Mouse (Mus musculus) gastrocnemius, adult 2 months (tissue): ENCODE results near the gene Rtn4r. TPM values are rescaled to one million over a fixed set of nuclear protein-coding genes. Genes with fewer than 3 reads are reported as not detected.
A peak's percentile ranks its signal among the peaks of the same experiment; 100 is the strongest.

ENCODE experiments used
- DNase-seq: peaks from one replicate; pipeline ENCODE4 v3.0.0; 2022
- H3K27ac ChIP-seq: fragments of 200-600 bp; 2 replicates; pipeline ENCODE4 v1.8.1; 2022; ENCODE audit warnings: mild to moderate bottlenecking
- H3K4me3 ChIP-seq: fragments of 200-600 bp; 2 replicates; pipeline ENCODE4 v1.8.1; 2022; ENCODE audit warnings: mild to moderate bottlenecking, moderate library complexity
- CTCF ChIP-seq: fragments of 200-600 bp; IDR thresholded peaks from 2 replicates; pipeline ENCODE4 v1.8.1; 2022; ENCODE audit warnings: antibody characterized with exemption, mild to moderate bottlenecking, moderate library complexity
- intact Hi-C: fragments of 180-260 bp; cut with DNase I; formaldehyde crosslinking; loops from one replicate; pipeline ENCODE4 v1.15.1; 2025
- total RNA-seq, 2 experiments: library from RNA; stranded (reverse); gene quantifications; 2 replicates each; pipeline ENCODE4 v1.2.3; 2021

Rtn4r gene
- total RNA-seq, 2 experiments from 2014 or later = not detected

DNA sequence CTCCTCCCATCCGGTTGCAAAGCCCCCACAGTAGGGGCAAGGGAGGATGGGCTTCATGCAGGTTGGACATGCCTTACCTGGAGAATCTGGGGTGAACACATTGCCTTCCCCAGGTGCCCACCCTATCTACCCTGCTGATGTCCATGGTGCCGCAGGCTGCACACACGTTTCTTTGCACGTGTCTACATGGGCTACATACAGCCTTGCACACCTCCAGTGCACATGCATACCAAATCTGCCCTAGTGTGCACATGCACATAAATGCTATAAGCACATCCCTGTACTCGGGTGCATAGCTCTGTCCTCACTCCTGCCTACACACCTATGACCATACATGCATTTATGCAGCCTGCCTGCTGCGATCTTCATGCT lies 1.1 kb downstream of the Rtn4r start:
- TF ChIP-seq CTCF = no peak
- DNase-seq = no peak
- Histone ChIP-seq H3K27ac (no peak overlapping the region), H3K4me3 (no peak overlapping the region)
- intact Hi-C loops = no loop called here

DNA sequence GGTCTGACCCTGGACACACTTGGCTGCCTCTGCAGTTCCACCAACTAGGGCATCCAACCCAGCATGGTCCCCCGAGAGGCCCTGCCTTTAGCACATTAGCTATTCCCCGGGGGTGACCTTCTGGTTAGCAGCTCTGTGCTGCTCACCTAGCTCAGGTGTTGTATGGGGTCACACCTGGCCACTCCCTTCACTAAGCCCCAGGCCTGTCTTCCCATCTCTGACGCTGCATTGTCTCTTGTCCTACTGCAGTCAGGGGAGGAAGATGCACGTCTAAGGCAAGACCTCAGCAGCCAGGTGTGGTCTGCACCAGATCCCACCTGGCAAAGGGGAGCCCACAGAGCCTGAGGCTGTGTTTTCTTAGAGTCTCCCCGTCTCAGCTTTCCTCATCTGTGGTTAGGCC lies 2.0 kb downstream of the Rtn4r start:
- H3K27ac ChIP-seq = no peak overlapping the region
- no peak for DNase-seq
- H3K4me3 ChIP-seq = no peak overlapping the region
- no peak for TF ChIP-seq CTCF
- intact Hi-C loops = no loop called here

DNA sequence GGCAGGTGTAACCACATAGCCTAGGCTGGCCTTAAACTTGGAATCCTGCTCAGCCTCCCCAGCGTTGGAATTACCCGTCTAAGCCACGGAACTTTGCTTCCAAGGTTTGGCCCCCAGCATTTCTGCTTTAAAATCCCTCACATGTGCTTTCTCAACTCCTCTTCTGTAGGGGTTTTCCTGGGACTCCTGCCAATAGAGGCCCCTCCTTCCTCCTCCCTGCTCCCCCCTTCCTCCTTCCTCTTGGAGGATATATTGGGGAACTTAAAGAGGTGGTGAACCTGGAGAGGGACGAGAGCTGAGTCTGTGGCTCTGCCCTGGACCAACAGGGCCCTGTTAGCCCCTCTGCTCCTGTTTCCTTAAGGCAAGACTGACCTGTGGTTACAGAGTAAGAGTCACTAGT lies 2.8 kb downstream of the Rtn4r start:
- no peak for TF ChIP-seq CTCF
- intact Hi-C loops = no loop called here
- Histone ChIP-seq H3K27ac (no peak overlapping the region), H3K4me3 (no peak overlapping the region)
- DNase-seq = no peak

DNA sequence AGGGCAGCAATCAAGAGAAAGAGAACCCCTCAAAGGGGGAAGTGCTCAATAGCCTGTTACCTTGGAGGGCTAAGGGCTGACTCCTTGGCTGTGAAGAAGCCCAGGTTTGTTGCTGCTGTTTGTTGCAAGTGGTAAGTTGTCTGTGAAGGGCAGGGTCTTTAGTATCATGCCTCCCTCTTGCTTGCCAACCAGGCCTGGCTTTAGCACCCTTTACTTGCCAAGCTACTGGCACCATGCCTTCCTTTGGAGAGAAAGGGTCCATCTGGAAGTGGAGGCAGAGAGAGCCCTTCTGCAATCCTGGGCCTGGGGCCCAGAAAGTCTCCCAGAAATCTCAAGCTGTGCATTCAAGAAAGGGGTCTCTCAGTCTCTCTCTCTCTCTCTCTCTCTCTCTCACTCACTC lies 3.3 kb downstream of the Rtn4r start:
- Histone ChIP-seq H3K4me3 (no peak overlapping the region), H3K27ac (no peak overlapping the region)
- intact Hi-C loops = no loop called here
- no peak for TF ChIP-seq CTCF
- no peak for DNase-seq

DNA sequence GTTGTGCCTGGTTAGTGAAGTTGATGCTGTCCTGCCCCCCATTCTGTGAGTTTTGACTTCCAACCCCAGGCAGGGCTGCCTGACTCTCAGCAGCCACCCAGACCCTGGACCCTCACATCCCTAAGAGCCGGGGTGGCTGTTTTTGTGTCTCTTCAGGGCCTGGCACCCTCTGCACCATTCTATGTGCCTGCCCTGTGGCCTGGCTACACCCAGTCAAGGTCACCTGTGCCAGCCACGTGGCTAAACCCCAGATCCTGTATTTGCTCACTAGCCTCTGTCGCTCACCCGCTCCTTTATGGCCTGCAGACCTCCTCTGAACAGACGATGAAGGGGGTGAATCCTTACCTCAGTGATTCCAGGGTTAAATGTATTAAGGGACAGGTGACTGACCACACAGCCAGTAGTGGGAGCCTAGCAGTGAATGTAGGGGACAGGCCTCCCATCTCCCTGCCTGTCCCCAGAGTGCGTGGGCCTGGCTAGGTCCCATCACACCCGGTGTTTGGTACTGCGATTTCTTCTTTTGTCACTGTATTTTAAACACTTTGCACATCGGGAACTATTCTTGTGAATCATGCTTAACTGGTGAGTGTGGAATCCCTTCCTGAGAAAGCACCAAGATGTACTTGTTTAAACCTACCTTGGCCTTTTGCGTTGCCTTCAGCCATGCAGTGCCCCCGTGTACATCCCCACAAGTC lies 4.0 kb downstream of the Rtn4r start:
- no peak for DNase-seq
- TF ChIP-seq CTCF = no peak
- intact Hi-C loops = no loop called here
- Histone ChIP-seq H3K27ac (no peak overlapping the region), H3K4me3 (no peak overlapping the region)

DNA sequence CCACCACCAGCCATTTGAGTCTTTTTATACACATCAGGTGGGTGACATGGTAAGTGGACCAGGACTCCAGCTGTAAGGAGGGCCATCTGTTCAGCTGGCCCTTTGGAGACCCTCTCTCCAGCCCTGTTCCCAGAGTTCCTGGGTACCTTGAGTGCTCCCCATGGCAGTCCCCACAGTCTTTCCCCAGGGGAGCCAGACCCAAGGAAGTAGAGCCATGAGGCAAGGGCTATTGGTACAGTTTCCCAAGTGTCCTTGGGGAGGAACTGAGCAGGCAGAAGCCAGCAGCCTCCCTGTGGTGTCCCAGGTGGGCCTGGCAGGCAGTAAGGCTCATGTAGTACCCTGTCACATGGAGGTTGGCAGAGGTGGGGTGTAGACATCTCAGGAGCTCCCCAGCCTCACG lies 4.6 kb downstream of the Rtn4r start:
- Histone ChIP-seq H3K27ac (no peak overlapping the region), H3K4me3 (no peak overlapping the region)
- no peak for DNase-seq
- intact Hi-C loops = no loop called here
- no peak for TF ChIP-seq CTCF

DNA sequence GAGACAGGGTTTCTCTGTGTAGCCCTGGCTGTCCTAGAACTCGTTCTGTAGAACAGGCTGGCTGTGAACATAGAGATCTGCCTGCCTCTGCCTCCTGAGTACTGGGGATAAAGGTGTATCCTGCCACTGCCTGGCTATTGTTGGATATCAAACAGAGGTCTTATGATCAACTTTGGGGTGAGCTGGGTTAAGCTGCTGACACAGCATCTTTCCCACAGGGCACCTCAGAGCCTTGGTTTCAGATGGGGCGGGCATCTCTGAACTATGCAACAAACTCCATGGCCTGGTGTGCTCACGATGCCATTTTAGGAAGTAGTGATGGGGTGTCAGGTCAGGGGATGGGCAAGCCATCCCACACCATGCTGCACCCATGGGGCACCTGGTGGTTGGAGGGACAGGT lies 5.1 kb downstream of the Rtn4r start:
- DNase-seq = no peak
- H3K27ac ChIP-seq = no peak overlapping the region
- TF ChIP-seq CTCF = no peak
- intact Hi-C loops = no loop called here
- no peak overlapping the region for H3K4me3 ChIP-seq

DNA sequence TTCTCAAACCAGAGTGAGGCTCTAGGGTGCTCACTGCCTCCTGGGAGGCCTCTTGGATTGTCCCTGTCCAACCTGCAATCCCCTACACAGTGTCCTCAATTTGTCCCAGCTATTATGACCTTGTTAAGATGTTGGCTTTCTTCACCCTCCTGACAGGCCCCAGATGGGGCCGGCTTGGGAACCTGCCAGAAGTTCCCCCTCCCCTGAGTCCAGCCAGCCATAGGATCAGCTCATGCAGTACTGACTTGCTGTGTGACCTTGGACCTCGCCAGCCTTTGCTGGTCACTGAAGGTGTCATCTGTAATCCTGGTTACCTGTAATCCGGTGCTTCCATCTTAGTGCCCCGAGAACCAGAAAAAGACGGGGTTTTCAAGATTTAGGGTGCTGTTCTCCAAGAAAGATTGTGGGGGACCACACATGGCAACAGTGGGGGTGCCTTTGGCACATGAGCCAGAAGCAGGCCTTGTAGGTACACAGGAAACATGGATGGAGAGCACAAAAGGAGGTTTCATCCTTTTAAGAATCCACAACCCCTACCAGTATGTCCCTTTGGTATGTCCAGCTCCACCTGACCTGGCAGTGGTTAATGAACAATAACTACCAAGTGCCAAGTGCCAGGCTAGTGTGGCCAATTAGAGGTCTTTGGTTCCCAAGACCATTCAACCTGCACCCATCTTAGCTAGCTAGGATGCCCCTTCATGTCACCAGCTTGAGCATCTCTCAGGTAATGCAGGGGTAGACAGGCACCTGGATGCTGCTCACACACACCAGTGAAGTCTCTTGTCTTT lies 5.9 kb downstream of the Rtn4r start:
- intact Hi-C loops = no loop called here

DNA sequence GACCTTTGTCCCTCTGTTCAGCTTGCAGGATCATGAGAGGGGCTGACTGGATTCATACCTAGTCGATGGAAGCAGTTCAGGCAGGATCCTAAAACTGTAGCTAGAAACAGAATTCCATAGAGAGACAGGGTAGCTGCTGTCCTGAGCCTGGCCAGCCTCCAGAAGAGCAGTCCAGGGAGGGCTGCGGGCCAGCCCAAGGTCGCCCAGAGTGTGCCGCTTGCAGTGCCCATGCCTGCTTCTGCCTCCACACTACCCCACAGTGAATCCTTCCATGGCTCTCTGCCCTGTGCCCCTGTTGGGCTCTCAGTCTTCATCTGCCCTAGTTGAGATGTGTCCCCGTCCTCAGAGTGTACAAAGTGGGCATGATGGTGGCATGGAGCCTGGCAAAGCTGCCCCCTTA lies 7.8 kb downstream of the Rtn4r start:
- peak; percentile 70 for DNase-seq
- no peak for TF ChIP-seq CTCF
- no peak overlapping the region for H3K4me3 ChIP-seq
- intact Hi-C loops = no loop called here
- no peak overlapping the region for H3K27ac ChIP-seq

More for the DNA sequence above, 5.9 kb downstream of the Rtn4r start:
- no peak for DNase-seq
- Histone ChIP-seq H3K27ac (no peak overlapping the region), H3K4me3 (no peak overlapping the region)
- TF ChIP-seq CTCF = no peak

DNA sequence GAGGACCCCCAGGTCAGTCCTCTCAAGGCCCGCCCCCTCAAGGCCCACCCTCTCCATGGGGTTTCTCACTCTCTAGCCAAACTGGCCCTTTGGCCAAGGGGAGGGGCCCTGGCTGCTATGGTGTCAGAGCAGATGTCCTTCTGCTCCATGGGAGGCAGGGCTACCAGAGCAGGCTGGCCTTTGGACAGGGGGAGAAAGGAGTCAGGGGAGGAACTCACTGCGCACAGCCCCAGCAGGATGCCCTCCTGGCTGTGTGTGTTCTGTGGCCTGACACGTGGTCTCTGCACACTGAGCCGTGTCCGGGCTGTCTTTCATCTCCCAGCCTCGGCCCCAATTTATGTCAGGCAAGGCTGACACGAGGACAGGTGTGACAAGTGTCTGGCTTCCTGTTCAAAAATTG lies 8.6 kb downstream of the Rtn4r start:
- H3K27ac ChIP-seq = no peak overlapping the region
- no peak overlapping the region for H3K4me3 ChIP-seq
- intact Hi-C loops = no loop called here
- no peak for DNase-seq
- TF ChIP-seq CTCF = no peak

DNA sequence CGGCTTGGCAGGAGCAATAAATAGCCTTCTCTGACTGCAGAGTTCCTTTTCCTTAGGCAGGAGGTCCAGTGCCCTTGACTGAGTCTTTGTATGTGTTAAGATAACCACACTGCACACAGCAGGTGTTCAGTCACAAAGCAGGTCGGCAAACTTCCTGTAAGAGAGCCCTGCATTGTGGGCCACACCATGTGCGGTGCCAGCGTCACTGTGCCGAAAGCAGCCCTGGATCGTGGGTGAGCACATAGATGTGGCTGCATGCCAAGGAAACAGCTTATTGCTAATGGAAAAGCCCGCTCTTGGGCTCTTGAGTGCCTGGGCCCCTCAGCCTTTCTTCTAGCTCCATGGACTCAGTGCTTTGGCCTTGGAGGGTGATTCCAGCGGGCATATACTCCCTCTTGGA lies 16.8 kb downstream of the Rtn4r start:
- Histone ChIP-seq H3K27ac (no peak overlapping the region), H3K4me3 (no peak overlapping the region)
- intact Hi-C loops = no loop called here
- TF ChIP-seq CTCF = no peak
- no peak for DNase-seq

DNA sequence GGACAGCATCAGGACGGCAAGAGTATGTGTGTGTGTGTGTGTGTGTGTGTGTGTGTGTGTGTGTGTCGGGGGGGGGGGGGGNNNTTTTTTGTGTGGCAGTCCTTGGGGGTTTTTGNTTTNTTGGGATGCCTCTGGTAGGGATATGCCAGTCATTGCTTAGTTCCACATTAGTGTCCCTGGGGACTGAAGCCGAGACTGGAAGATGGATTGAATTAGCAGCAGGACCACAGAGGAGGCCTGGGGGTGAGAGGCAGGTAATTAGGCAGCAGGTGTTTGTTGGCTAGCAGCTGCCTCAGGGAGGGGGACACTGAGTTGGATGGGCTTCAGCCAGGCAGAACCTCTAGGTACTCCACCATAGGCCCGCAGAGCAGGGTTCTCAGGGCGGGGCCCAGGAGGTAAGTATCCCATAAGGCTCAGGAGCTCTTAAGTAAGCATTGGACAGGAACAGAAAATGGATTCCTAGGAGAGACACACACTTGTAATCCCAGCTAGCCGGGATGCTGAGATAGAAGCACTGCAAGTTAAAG lies 18.0 kb downstream of the Rtn4r start:
- no peak for DNase-seq
- Histone ChIP-seq H3K27ac (no peak overlapping the region), H3K4me3 (no peak overlapping the region)
- intact Hi-C loops = no loop called here
- no peak for TF ChIP-seq CTCF

DNA sequence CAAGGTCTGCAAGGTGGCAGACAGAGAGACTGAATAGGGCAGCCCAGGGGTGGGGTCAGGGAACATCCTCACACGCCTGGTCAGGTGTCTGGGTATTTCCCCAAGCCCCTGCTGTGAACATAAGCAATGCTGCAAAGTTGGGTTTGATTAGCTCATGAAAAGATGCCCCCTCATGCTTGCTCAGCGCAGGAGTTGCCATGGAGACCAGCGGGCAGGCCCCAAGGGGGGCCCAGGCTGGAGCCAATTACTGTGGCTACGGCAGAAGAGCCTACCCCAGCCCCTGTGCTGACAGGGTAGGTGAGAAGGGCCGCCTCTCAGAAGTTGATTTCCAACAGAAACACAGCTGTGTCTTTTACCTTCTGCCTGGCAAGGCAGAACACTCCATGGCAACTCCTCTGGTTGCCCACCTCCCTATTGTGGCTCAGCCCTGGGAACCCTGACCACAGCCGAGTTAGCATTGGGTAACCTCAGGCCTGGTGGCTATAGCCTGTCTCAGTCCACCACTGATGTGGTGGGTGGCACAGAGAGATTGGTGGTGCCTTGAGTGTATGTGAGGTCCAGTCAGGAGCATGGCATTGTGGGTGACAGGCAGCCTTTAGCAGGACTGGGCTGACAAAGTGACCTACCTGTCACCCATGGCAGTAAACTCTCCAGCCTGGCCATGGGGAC lies 20.9 kb downstream of the Rtn4r start:
- intact Hi-C loops = no loop called here
- DNase-seq = no peak
- Histone ChIP-seq H3K4me3 (no peak overlapping the region), H3K27ac (no peak overlapping the region)
- no peak for TF ChIP-seq CTCF
